Mouse (Mus musculus): ENCODE data around the gene Wfdc9. TPM values are rescaled to one million over a fixed set of nuclear protein-coding genes. Genes with fewer than 3 reads are reported as not detected.
A peak's percentile ranks its signal among the peaks of the same experiment; 100 is the strongest.
"Not testable (repeated sequence)": the region's sequence is repeated elsewhere in the genome, so short reads cannot be mapped to it uniquely, and the experiment has no call there.

Gene Wfdc9
- total and polyA plus RNA-seq, 2 experiments from 2014 or later, result not detected

GRCm38 (mm10) chr2:164635266-164635665 is 21.1 kb downstream of the Wfdc9 start:
- WGBS, result 83% methylated on average over 9 of the region's 9 CpGs
- no peak overlapping the region for H3K27ac ChIP-seq
- no peaks in the 10 kb centered on the region for H3K9me3 ChIP-seq (ENCODE audit: low read length)
- ATAC-seq, result no peak
- H3K4me1 ChIP-seq (ENCODE audit: insufficient read depth, low read length), result no peaks in the 10 kb centered on the region
- no peak overlapping the region for H3K4me2 ChIP-seq (ENCODE audit: low read depth, low read length)
- H3K4me3 ChIP-seq (ENCODE audit: low read length), result no peak overlapping the region
- TF ChIP-seq CTCF (IDR thresholded peaks at IDR 0.05; ENCODE audit: low read depth), result peak; percentile 28
- H3K9ac ChIP-seq (replicated peaks; ENCODE audit: low read length), result no peak overlapping the region
- H3K36me3 ChIP-seq (ENCODE audit: insufficient read depth, low read length), result no peaks in the 10 kb centered on the region
- no peaks in the 10 kb centered on the region for H3K27me3 ChIP-seq (ENCODE audit: insufficient read depth, low read length)
- no peak for DNase-seq (ENCODE audit: low spot score)

GRCm38 (mm10) chr2:164621775-164622174 is 34.6 kb downstream of the Wfdc9 start:
- no peaks in the 10 kb centered on the region for H3K9me3 ChIP-seq (ENCODE audit: low read length)
- H3K4me3 ChIP-seq (ENCODE audit: low read length), result no peak overlapping the region
- H3K36me3 ChIP-seq (ENCODE audit: insufficient read depth, low read length), result no peaks in the 10 kb centered on the region
- H3K27ac ChIP-seq, result no peak overlapping the region
- no peak for TF ChIP-seq CTCF (IDR thresholded peaks at IDR 0.05; ENCODE audit: low read depth)
- H3K27me3 ChIP-seq (ENCODE audit: insufficient read depth, low read length), result no peaks in the 10 kb centered on the region
- ATAC-seq (no peak), DNase-seq (ENCODE audit: low spot score) (no peak)
- H3K4me2 ChIP-seq (ENCODE audit: low read depth, low read length), result no peak overlapping the region
- H3K4me1 ChIP-seq (ENCODE audit: insufficient read depth, low read length), result no peaks in the 10 kb centered on the region
- no peak overlapping the region for H3K9ac ChIP-seq (replicated peaks; ENCODE audit: low read length)
- WGBS, result 86% methylated on average over 4 of the region's 4 CpGs

GRCm38 (mm10) chr2:164619050-164619449 is 37.3 kb downstream of the Wfdc9 start:
- ATAC-seq, result no peak
- DNase-seq (ENCODE audit: low spot score), result no peak
- H3K27ac ChIP-seq, result no peak overlapping the region

GRCm38 (mm10) chr2:164615386-164615785 is 41.0 kb downstream of the Wfdc9 start:
- no peaks in the 10 kb centered on the region for H3K27me3 ChIP-seq (ENCODE audit: insufficient read depth, low read length)
- no peak overlapping the region for H3K9ac ChIP-seq (replicated peaks; ENCODE audit: low read length)
- no peaks in the 10 kb centered on the region for H3K9me3 ChIP-seq (ENCODE audit: low read length)
- H3K4me3 ChIP-seq (ENCODE audit: low read length), result no peak overlapping the region
- DNase-seq (ENCODE audit: low spot score) (no peak), ATAC-seq (no peak)
- WGBS, result 91% methylated on average over 3 of the region's 3 CpGs
- H3K4me1 ChIP-seq (ENCODE audit: insufficient read depth, low read length), result no peaks in the 10 kb centered on the region
- TF ChIP-seq CTCF (IDR thresholded peaks at IDR 0.05; ENCODE audit: low read depth), result no peak
- H3K36me3 ChIP-seq (ENCODE audit: insufficient read depth, low read length), result no peaks in the 10 kb centered on the region
- no peak overlapping the region for H3K27ac ChIP-seq
- H3K4me2 ChIP-seq (ENCODE audit: low read depth, low read length), result no peak overlapping the region

More at GRCm38 (mm10) chr2:164619050-164619449, 37.3 kb downstream of the Wfdc9 start:
- no peak for TF ChIP-seq CTCF (IDR thresholded peaks at IDR 0.05; ENCODE audit: low read depth)
- H3K4me2 ChIP-seq (ENCODE audit: low read depth, low read length), result no peak overlapping the region
- H3K36me3 ChIP-seq (ENCODE audit: insufficient read depth, low read length), result no peaks in the 10 kb centered on the region
- 77% methylated on average over 5 of the region's 5 CpGs for WGBS
- no peaks in the 10 kb centered on the region for H3K27me3 ChIP-seq (ENCODE audit: insufficient read depth, low read length)
- no peaks in the 10 kb centered on the region for H3K4me1 ChIP-seq (ENCODE audit: insufficient read depth, low read length)
- no peaks in the 10 kb centered on the region for H3K9me3 ChIP-seq (ENCODE audit: low read length)
- H3K9ac ChIP-seq (replicated peaks; ENCODE audit: low read length), result no peak overlapping the region
- no peak overlapping the region for H3K4me3 ChIP-seq (ENCODE audit: low read length)

- not testable (repeated sequence) for H3K4me2 ChIP-seq (ENCODE audit: low read depth, low read length); H3K9me3 ChIP-seq (ENCODE audit: low read length); DNase-seq (ENCODE audit: low spot score); H3K9ac ChIP-seq (replicated peaks; ENCODE audit: low read length); H3K27me3 ChIP-seq (ENCODE audit: insufficient read depth, low read length); H3K4me3 ChIP-seq (ENCODE audit: low read length); H3K4me1 ChIP-seq (ENCODE audit: insufficient read depth, low read length); H3K36me3 ChIP-seq (ENCODE audit: insufficient read depth, low read length); H3K27ac ChIP-seq; ATAC-seq
- WGBS, result 41% methylated on average over 8 of the region's 8 CpGs
Observed at GRCm38 (mm10) chr2:164613471-164613870, 42.9 kb downstream of the Wfdc9 start, which contains the start of the genes Wfdc6b and Wfdc8. TSS of gene Wfdc6b (plus strand) at chr2:164613522. TSS of gene Wfdc8 (minus strand) at chr2:164613626.

- 77% methylated on average over 6 of the region's 6 CpGs for WGBS
Observed at GRCm38 (mm10) chr2:164608781-164609180, 47.6 kb downstream of the Wfdc9 start.

GRCm38 (mm10) chr2:164604411-164604810 is 52.0 kb downstream of the Wfdc9 start:
- Histone ChIP-seq H3K9me3 (ENCODE audit: low read length) (no peaks in the 10 kb centered on the region), H3K4me2 (ENCODE audit: low read depth, low read length) (no peak overlapping the region), H3K4me3 (ENCODE audit: low read length) (no peak overlapping the region), H3K36me3 (ENCODE audit: insufficient read depth, low read length) (no peaks in the 10 kb centered on the region), H3K27ac (no peak overlapping the region), H3K4me1 (ENCODE audit: insufficient read depth, low read length) (no peaks in the 10 kb centered on the region), H3K9ac (replicated peaks; ENCODE audit: low read length) (no peak overlapping the region), H3K27me3 (ENCODE audit: insufficient read depth, low read length) (no peaks in the 10 kb centered on the region)
- 86% methylated on average over 8 of the region's 8 CpGs for WGBS
- no peak for TF ChIP-seq CTCF (IDR thresholded peaks at IDR 0.05; ENCODE audit: low read depth)
- DNase-seq (ENCODE audit: low spot score), result no peak
- no peak for ATAC-seq

More at GRCm38 (mm10) chr2:164608781-164609180, 47.6 kb downstream of the Wfdc9 start:
- no peak for TF ChIP-seq CTCF (IDR thresholded peaks at IDR 0.05; ENCODE audit: low read depth)
- Histone ChIP-seq H3K9ac (replicated peaks; ENCODE audit: low read length) (no peak overlapping the region), H3K4me3 (ENCODE audit: low read length) (no peak overlapping the region), H3K4me1 (ENCODE audit: insufficient read depth, low read length) (no peaks in the 10 kb centered on the region), H3K4me2 (ENCODE audit: low read depth, low read length) (no peak overlapping the region), H3K9me3 (ENCODE audit: low read length) (no peaks in the 10 kb centered on the region), H3K27ac (no peak overlapping the region), H3K27me3 (ENCODE audit: insufficient read depth, low read length) (no peaks in the 10 kb centered on the region), H3K36me3 (ENCODE audit: insufficient read depth, low read length) (no peaks in the 10 kb centered on the region)
- ATAC-seq (no peak), DNase-seq (ENCODE audit: low spot score) (no peak)

Measured in hindbrain, postnatal 0 days (tissue).